Mouse (Mus musculus): ENCODE data around the gene Adgrv1. TPM values are rescaled to one million over a fixed set of nuclear protein-coding genes. Genes with fewer than 3 reads are reported as not detected.

The Adgrv1 gene
- polyA plus RNA-seq, 3 experiments from 2014 or later, result 0.24 to 0.54 (median 0.31) TPM

GRCm38 (mm10) chr13:81610349-81610748, 22.6 kb downstream of the Adgrv1 start:
- no peak for ATAC-seq

GRCm38 (mm10) chr13:81606991-81607390, 26.0 kb downstream of the Adgrv1 start:
- ATAC-seq, result no peak

GRCm38 (mm10) chr13:81596910-81597607, 35.9 kb downstream of the Adgrv1 start:
- no peak for ATAC-seq

GRCm38 (mm10) chr13:81578692-81579091, 54.3 kb downstream of the Adgrv1 start:
- no peak for ATAC-seq

GRCm38 (mm10) chr13:81570241-81570821, 62.6 kb downstream of the Adgrv1 start:
- no peak for ATAC-seq

- ATAC-seq, result no peak
These were observed 82.9 kb downstream of the Adgrv1 start for GRCm38 (mm10) chr13:81550024-81550423.

- ATAC-seq, result no peak
These were observed 98.0 kb downstream of the Adgrv1 start for GRCm38 (mm10) chr13:81534916-81535315.

- ATAC-seq, result no peak
These were observed 106.3 kb downstream of the Adgrv1 start for GRCm38 (mm10) chr13:81526687-81527086.

- no peak for ATAC-seq
These were observed 122.8 kb downstream of the Adgrv1 start for GRCm38 (mm10) chr13:81510142-81510541.

- no peak for ATAC-seq
These were observed 135.9 kb downstream of the Adgrv1 start for GRCm38 (mm10) chr13:81497035-81497434.

GRCm38 (mm10) chr13:81491971-81492370, 141.0 kb downstream of the Adgrv1 start:
- ATAC-seq, result no peak

- no peak for ATAC-seq
These were observed 146.0 kb downstream of the Adgrv1 start for GRCm38 (mm10) chr13:81486980-81487379.

GRCm38 (mm10) chr13:81473750-81474149, 159.2 kb downstream of the Adgrv1 start:
- ATAC-seq, result no peak

GRCm38 (mm10) chr13:81466661-81467060, 166.3 kb downstream of the Adgrv1 start:
- ATAC-seq, result no peak

- ATAC-seq, result no peak
These were observed 167.2 kb downstream of the Adgrv1 start for GRCm38 (mm10) chr13:81465794-81466193.

- ATAC-seq, result no peak
These were observed 183.3 kb downstream of the Adgrv1 start for GRCm38 (mm10) chr13:81449630-81450029.

- ATAC-seq, result no peak
These were observed 183.8 kb downstream of the Adgrv1 start for GRCm38 (mm10) chr13:81449198-81449597.

GRCm38 (mm10) chr13:81441412-81441811, 191.5 kb downstream of the Adgrv1 start:
- ATAC-seq, result no peak

GRCm38 (mm10) chr13:81439390-81440025, 193.4 kb downstream of the Adgrv1 start:
- ATAC-seq, result peak; percentile 64

GRCm38 (mm10) chr13:81437088-81437487, 195.9 kb downstream of the Adgrv1 start:
- ATAC-seq, result no peak

- peak; percentile 54 for ATAC-seq
These were observed 205.8 kb downstream of the Adgrv1 start for GRCm38 (mm10) chr13:81426896-81427755.

- no peak for ATAC-seq
These were observed 207.8 kb downstream of the Adgrv1 start for GRCm38 (mm10) chr13:81425111-81425510.

- ATAC-seq, result no peak
These were observed 209.0 kb downstream of the Adgrv1 start for GRCm38 (mm10) chr13:81424002-81424401.
